24 mouse cellular contexts compared by ENCODE assay signal in the genomic region with DNA sequence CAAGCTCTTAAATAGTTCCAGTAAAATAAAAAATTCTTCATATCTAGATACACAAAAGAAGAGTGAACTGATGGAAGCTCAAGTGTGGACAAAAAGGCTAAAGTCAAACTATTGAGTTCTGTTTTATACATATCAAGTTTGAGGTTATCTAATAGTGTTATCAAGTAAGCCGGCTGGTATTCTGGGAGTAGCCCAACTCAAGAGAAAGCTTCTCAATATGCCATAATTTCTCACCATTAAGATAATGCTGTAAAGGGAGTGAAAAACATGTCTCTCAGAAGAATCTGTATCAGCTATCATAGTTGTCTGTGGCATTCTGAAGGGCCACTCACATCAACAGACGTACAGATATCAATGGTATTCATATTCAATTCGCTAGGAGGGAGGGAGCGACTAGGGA.
"Had no signal": no experiment of that assay in that cellular context is flagged by ENCODE, and none has a peak within 500 bp of the region (broad histone marks: within the 10 kb centered on the region; RNA-seq: fewer than 3 reads in every experiment).

No protein-coding gene starts in this region.

- ATAC-seq: hindbrain, postnatal 0 days; intestine, embryonic 16.5 days had no signal

- H3K9ac ChIP-seq: heart, embryonic 13.5 days; heart, embryonic 15.5 days; hindbrain, embryonic 13.5 days; hindbrain, embryonic 15.5 days; kidney, embryonic 15.5 days; limb, embryonic 12.5 days had no signal

- H3K4me2 ChIP-seq: heart, embryonic 11.5 days; heart, embryonic 13.5 days; heart, embryonic 15.5 days; hindbrain, embryonic 13.5 days; hindbrain, embryonic 15.5 days; kidney, embryonic 15.5 days; limb, embryonic 12.5 days had no signal

- H3K9me3 ChIP-seq: heart, embryonic 13.5 days; heart, embryonic 15.5 days; hindbrain, embryonic 13.5 days; hindbrain, embryonic 15.5 days; kidney, embryonic 15.5 days; limb, embryonic 10.5 days; limb, embryonic 12.5 days had no signal

- H3K27ac ChIP-seq: gastrocnemius, adult 2 months; heart, adult 2 months; heart, embryonic 13.5 days; heart, embryonic 15.5 days; hindbrain, embryonic 13.5 days; hindbrain, embryonic 15.5 days; hindbrain, postnatal 0 days; kidney, embryonic 15.5 days; kidney, postnatal 0 days; left cerebral cortex, adult 2 months; limb, embryonic 10.5 days; limb, embryonic 12.5 days had no signal

- H3K36me3 ChIP-seq: heart, embryonic 13.5 days; heart, embryonic 15.5 days; hindbrain, embryonic 13.5 days; hindbrain, embryonic 15.5 days; kidney, embryonic 15.5 days; limb, embryonic 10.5 days; limb, embryonic 12.5 days had no signal

- H3K4me3 ChIP-seq: gastrocnemius, adult 2 months; heart, adult 2 months; heart, embryonic 13.5 days; heart, embryonic 15.5 days; hindbrain, embryonic 13.5 days; hindbrain, embryonic 15.5 days; kidney, embryonic 15.5 days; left cerebral cortex, adult 2 months; limb, embryonic 10.5 days; limb, embryonic 12.5 days had no signal

- DNase-seq: gastrocnemius, adult 2 months; gastrocnemius, postnatal 10 days; gastrocnemius, postnatal 25 days; heart, adult 2 months; heart, postnatal 14 days; heart, postnatal 36 days; kidney, adult 11 months; kidney, adult 2 months; kidney, adult 9 months; kidney, postnatal 14 days; kidney, postnatal 36 days; layer of hippocampus, adult 9-11 months had no signal

- H3K27me3 ChIP-seq: heart, embryonic 13.5 days; heart, embryonic 15.5 days; hindbrain, embryonic 13.5 days; hindbrain, embryonic 15.5 days; kidney, embryonic 15.5 days; limb, embryonic 12.5 days had no signal

- H3K4me1 ChIP-seq: limb, embryonic 10.5 days; limb, embryonic 12.5 days had no signal
